ENCODE assay signal across 10 mouse cellular contexts in genomic region chr13:35502147-35502522, GRCm38 (mm10).
DNase-seq lines count a peak whose midpoint lies in the region; ATAC-seq and TF ChIP-seq lines count a peak whose summit lies in the region.
"Had no signal": no experiment of that assay in that cellular context is flagged by ENCODE, and none has a peak within 500 bp of the region (broad histone marks: within the 10 kb centered on the region; RNA-seq: fewer than 3 reads in every experiment).

No protein-coding gene starts in this region.

- no peak for ATAC-seq in kidney, embryonic 14.5 days (ENCODE audit: low FRiP score, low TSS enrichment)
- ATAC-seq in lung, postnatal 0 days = no peak

- no peak overlapping the region for H3K9ac ChIP-seq in kidney, embryonic 14.5 days (ENCODE audit: low read depth, low read length)
- H3K9ac ChIP-seq in lung, postnatal 0 days (replicated peaks; ENCODE audit: low read depth) = no peak overlapping the region
- H3K9ac ChIP-seq: heart, embryonic 15.5 days had no signal

- no peak overlapping the region for H3K4me3 ChIP-seq in kidney, embryonic 14.5 days (ENCODE audit: low read length)
- H3K4me3 ChIP-seq in lung, postnatal 0 days (ENCODE audit: low read depth, low read length) = no peak overlapping the region
- H3K4me3 ChIP-seq: heart, embryonic 15.5 days; megakaryocyte, embryonic 14.5 days had no signal

- no peak for TF ChIP-seq CTCF in lung, postnatal 0 days (IDR thresholded peaks at IDR 0.05)

- 29% methylated on average over 5 of the region's 5 CpGs for WGBS in kidney, embryonic 14.5 days
- 51% methylated on average over 5 of the region's 5 CpGs for WGBS in lung, postnatal 0 days

- peak; percentile 23 for DNase-seq in kidney, adult 11 months
- DNase-seq in adrenal gland, postnatal 36 days = peak; percentile 32 to 56
- peak; percentile 73 for DNase-seq in fibroblast of lung, adult 2 months (ENCODE audit: low read depth)
- peak; percentile 50 to 56 for DNase-seq in layer of hippocampus, postnatal 36 days
- peak; percentile 12 to 41 for DNase-seq in right cerebral cortex, postnatal 36 days (ENCODE audit: low spot score in 2 of 2)
- no peak for DNase-seq in lung, postnatal 0 days (ENCODE audit: low spot score)
- DNase-seq in lung, postnatal 25 days (ENCODE audit: low spot score) = no peak

- no peaks in the 10 kb centered on the region for H3K27me3 ChIP-seq in kidney, embryonic 14.5 days (ENCODE audit: control insufficient read depth, insufficient read depth, low read length)
- H3K27me3 ChIP-seq in lung, postnatal 0 days (replicated peaks; ENCODE audit: insufficient read depth, low read length) = no peaks in the 10 kb centered on the region
- H3K27me3 ChIP-seq: heart, embryonic 15.5 days had no signal

- no peak for TF ChIP-seq EP300 in lung, postnatal 0 days (IDR thresholded peaks at IDR 0.05)

- no peak overlapping the region for H3K27ac ChIP-seq in kidney, embryonic 14.5 days (ENCODE audit: low read depth, low read length)
- no peak overlapping the region for H3K27ac ChIP-seq in lung, postnatal 0 days (ENCODE audit: low read length)

- no peak overlapping the region for H3K4me2 ChIP-seq in kidney, embryonic 14.5 days (replicated peaks; ENCODE audit: low read depth, low read length)
- no peak overlapping the region for H3K4me2 ChIP-seq in lung, postnatal 0 days (replicated peaks; ENCODE audit: low read depth, low read length)
- H3K4me2 ChIP-seq: heart, embryonic 15.5 days had no signal

- H3K36me3 ChIP-seq in kidney, embryonic 14.5 days (ENCODE audit: control insufficient read depth, insufficient read depth, low read length) = no peaks in the 10 kb centered on the region
- H3K36me3 ChIP-seq in lung, postnatal 0 days (ENCODE audit: insufficient read depth, low read length) = no peaks in the 10 kb centered on the region
- H3K36me3 ChIP-seq: heart, embryonic 15.5 days had no signal

- no peaks in the 10 kb centered on the region for H3K9me3 ChIP-seq in kidney, embryonic 14.5 days (ENCODE audit: control insufficient read depth, low read length)
- no peaks in the 10 kb centered on the region for H3K9me3 ChIP-seq in lung, postnatal 0 days (ENCODE audit: low read length)
- H3K9me3 ChIP-seq: heart, embryonic 15.5 days had no signal

- peaks cover 3% of the 10 kb centered on the region; the same call in 1 of the 2 replicates for H3K4me1 ChIP-seq in kidney, embryonic 14.5 days (ENCODE audit: control insufficient read depth, insufficient read depth, low read length)
- H3K4me1 ChIP-seq in lung, postnatal 0 days (ENCODE audit: insufficient read depth, low read depth, low read length) = no peaks in the 10 kb centered on the region
- H3K4me1 ChIP-seq: heart, embryonic 15.5 days; megakaryocyte, embryonic 14.5 days had no signal

Comparison
In these comparisons a context has a peak if more than half of its experiments do, and no peak if none do; other contexts are left out.
1. DNase-seq: peak in kidney, adult 11 months (single experiment), adrenal gland, postnatal 36 days (2 of 2), fibroblast of lung, adult 2 months (single experiment), layer of hippocampus, postnatal 36 days (2 of 2) and right cerebral cortex, postnatal 36 days (2 of 2); none in lung, postnatal 0 days (single experiment) and lung, postnatal 25 days (single experiment).